Mouse (Mus musculus) embryonic facial prominence, embryonic 15.5 days (tissue): Measurements from ENCODE around the gene Mylpf. TPM values are rescaled to one million over a fixed set of nuclear protein-coding genes. Genes with fewer than 3 reads are reported as not detected.

Experiments
- ATAC-seq: fragments of 200-750 bp; cut with Nextera tagmentation; 2 replicates; pipeline ENCODE4 v1.8.0; 2017; ENCODE audit warnings: low read depth, moderate TSS enrichment; ENCODE audit not compliant: insufficient number of reproducible peaks, low FRiP score, low TSS enrichment
- H3K27ac ChIP-seq: fragments of 300-500 bp; sonication (generic); replicated peaks from 2 replicates; pipeline ENCODE4 v1.5.1; 2015; ENCODE audit warnings: mild to moderate bottlenecking, inconsistent platforms
- H3K27me3 ChIP-seq: fragments of 300-500 bp; sonication (generic); 2 replicates; pipeline ENCODE4 v1.6.1; 2015; ENCODE audit warnings: inconsistent platforms
- H3K36me3 ChIP-seq: fragments of 300-500 bp; sonication (generic); 2 replicates; pipeline ENCODE4 v1.6.1; 2015; ENCODE audit warnings: mild to moderate bottlenecking, inconsistent platforms
- H3K4me1 ChIP-seq: fragments of 300-500 bp; sonication (generic); 2 replicates; pipeline ENCODE4 v1.6.1; 2015; ENCODE audit warnings: inconsistent platforms
- H3K4me2 ChIP-seq: fragments of 300-500 bp; sonication (generic); replicated peaks from 2 replicates; pipeline ENCODE4 v1.6.1; 2015; ENCODE audit warnings: mild to moderate bottlenecking, inconsistent platforms
- H3K4me3 ChIP-seq: fragments of 300-500 bp; sonication (generic); replicated peaks from 2 replicates; pipeline ENCODE4 v1.5.1; 2015; ENCODE audit warnings: mild to moderate bottlenecking, inconsistent platforms
- H3K9ac ChIP-seq: fragments of 300-500 bp; sonication (generic); 2 replicates; pipeline ENCODE4 v1.6.1; 2015; ENCODE audit warnings: inconsistent platforms
- H3K9me3 ChIP-seq: fragments of 300-500 bp; sonication (generic); replicated peaks from 2 replicates; pipeline ENCODE4 v1.6.1; 2016; ENCODE audit warnings: inconsistent platforms
- WGBS: fragments of 180-500 bp; shearing (Covaris S2); methylation state at CpG from one replicate; pipeline ENCODE4 v1.1.7; 2015; 5-methylcytosine and 5-hydroxymethylcytosine counted together
- polyA plus RNA-seq: library from polyadenylated mRNA; unstranded; fragments of >200 nt; fragmentation: Nextera tagmentation; extraction: Ambion mirVana; gene quantifications from 2 replicates; pipeline ENCODE4 v1.2.1, GENCODE M21; 2015

The Mylpf gene
- polyA plus RNA-seq, 1 experiment from 2014 or later: 585 TPM

DNA sequence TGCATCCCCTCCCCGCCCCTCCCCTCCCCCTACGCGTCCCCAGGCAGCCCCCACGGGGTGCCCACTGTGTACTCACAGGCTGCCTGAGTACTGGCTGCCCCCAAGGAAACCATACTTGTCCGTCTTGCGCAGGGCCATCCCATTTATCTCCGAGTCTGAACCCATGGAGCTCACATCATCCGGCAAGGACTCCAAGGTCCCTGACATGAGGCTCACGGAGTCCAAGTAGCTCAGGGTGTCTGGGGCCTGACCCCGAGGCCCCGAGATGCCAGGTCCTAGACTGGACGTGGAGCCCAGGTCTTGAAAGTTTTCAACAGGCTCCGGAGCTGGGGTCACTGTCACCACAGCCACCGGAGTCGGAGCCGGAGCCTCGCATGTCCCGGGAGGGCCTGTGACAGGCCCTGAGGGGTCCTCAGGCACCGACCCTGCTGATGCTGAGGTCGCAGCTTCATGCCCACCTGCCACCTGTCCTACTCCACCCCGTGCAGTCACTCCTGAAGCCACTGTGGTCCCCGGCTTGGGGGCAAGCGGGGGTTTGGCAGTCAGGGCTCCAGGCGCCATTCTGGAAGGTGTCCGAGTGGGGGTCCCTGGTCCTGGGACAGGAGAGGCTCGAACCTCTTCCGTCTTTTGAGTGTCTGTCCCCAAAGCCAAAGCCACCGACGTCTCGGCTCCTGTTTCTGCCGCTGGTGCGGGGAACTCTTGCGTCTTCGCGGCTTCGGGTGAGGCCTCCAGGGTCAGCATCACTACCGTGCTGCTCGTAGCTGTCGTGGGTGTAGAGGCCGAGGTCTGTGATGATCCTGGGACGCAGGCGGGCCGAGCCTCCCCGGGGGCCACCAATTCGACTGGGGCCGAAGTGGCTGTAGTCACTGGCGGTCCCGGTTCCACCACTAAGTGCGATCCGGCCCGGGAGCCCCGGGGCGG lies 1.1 kb upstream of the Mylpf start:
- Histone ChIP-seq H3K36me3 (peaks cover 25% of the 10 kb centered on the region), H3K27ac (peak overlapping the region; percentile 90), H3K27me3 (no peaks in the 10 kb centered on the region), H3K4me1 (peaks cover 25% of the 10 kb centered on the region), H3K9me3 (no peaks in the 10 kb centered on the region), H3K4me3 (peak overlapping the region; percentile 92), H3K4me2 (peak overlapping the region; percentile 88), H3K9ac (peak overlapping the region; percentile 97)
- no peak for ATAC-seq
- WGBS: under 1% methylated on average over 52 of the region's 53 CpGs

DNA sequence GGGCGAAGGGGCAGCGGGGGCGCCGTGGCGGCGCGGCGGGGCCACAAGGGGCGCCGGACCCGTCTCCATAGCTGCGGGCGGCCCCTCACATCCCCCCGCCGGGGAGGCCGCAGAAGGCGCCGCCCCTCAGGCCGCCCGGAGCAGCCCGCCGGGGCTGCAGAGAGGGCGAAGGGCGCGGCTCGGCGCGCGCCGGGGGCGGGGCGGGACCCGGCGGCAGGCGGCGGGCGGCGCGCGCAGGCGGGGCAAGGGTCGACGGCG lies 466 bp upstream of the Mylpf start, which contains the start of gene Tbc1d10b:
Gene Tbc1d10b, minus strand, starts transcription at position 174 of the 258 bp plus-strand sequence.
- H3K4me1 ChIP-seq: peaks cover 25% of the 10 kb centered on the region
- WGBS: under 1% methylated on average over 25 of the region's 44 CpGs
- peak within 1 kb of the TSS; percentile 92 for H3K4me3 ChIP-seq
- ATAC-seq: no peak; the same call in 1 of the 2 replicates
- peak within 1 kb of the TSS; percentile 91 for H3K27ac ChIP-seq
- H3K4me2 ChIP-seq: peak within 1 kb of the TSS; percentile 88
- H3K9ac ChIP-seq: peak within 1 kb of the TSS; percentile 97
- H3K36me3 ChIP-seq: peaks cover 19% of the 10 kb centered on the region
- H3K9me3 ChIP-seq: no peaks in the 10 kb centered on the region
- H3K27me3 ChIP-seq: no peaks in the 10 kb centered on the region

DNA sequence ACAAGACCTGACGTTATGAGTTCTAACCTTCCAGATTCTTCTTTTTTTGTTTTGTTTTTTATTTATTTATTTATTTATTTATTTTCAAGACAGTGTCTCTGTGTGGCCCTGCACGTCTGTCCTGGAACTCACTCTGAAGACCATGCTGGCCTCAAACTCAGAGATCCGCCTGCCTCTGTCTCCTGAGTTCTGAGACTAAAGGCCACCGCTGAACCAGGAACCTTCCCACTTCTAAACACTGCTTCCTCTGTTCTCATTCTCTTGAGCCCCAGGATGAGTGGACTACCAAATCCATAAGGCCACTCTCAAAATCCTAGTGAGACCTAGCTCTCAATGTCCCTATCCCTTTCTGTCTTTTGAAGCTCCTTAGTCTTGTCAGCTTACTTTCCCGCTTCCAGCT lies 1.2 kb downstream of the Mylpf start:
- H3K4me1 ChIP-seq: peaks cover 36% of the 10 kb centered on the region
- H3K27me3 ChIP-seq: no peaks in the 10 kb centered on the region
- 78% methylated on average over 5 of the region's 5 CpGs for WGBS
- H3K27ac ChIP-seq: peak overlapping the region; percentile 91
- no peak overlapping the region for H3K9ac ChIP-seq
- peak overlapping the region; percentile 92; the same call in 1 of the 2 replicates for H3K4me3 ChIP-seq
- peak overlapping the region; percentile 76 for H3K4me2 ChIP-seq
- no peak for ATAC-seq
- no peaks in the 10 kb centered on the region for H3K9me3 ChIP-seq
- H3K36me3 ChIP-seq: peaks cover 6% of the 10 kb centered on the region; the same call in 1 of the 2 replicates

DNA sequence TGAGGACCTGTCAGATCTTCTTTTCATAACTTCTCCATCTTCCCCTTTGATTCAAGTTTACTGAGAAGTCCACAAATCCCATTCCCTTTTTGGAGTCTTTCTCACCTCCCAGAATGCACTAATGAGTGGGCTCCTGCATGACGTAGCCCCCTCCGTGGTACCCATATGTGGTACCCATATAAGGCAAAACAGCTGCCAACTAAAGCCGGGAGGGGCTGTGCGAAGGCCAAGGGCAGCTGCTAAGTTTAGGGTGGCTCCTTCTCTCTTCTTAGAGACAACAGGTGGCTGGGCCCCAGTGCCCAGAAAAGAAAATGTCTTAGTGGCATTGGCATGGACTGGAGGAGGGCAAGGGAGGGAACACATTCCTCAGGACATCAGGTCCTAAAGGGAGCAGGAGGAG lies 1.6 kb downstream of the Mylpf start:
- Histone ChIP-seq H3K36me3 (peaks cover 2% of the 10 kb centered on the region; the same call in 1 of the 2 replicates), H3K4me2 (no peak overlapping the region), H3K27ac (peak overlapping the region; percentile 91; the same call in 1 of the 2 replicates), H3K9ac (no peak overlapping the region), H3K4me1 (peaks cover 36% of the 10 kb centered on the region), H3K4me3 (no peak overlapping the region), H3K27me3 (no peaks in the 10 kb centered on the region), H3K9me3 (no peaks in the 10 kb centered on the region)
- no peak for ATAC-seq
- 77% methylated on average over 4 of the region's 4 CpGs for WGBS

DNA sequence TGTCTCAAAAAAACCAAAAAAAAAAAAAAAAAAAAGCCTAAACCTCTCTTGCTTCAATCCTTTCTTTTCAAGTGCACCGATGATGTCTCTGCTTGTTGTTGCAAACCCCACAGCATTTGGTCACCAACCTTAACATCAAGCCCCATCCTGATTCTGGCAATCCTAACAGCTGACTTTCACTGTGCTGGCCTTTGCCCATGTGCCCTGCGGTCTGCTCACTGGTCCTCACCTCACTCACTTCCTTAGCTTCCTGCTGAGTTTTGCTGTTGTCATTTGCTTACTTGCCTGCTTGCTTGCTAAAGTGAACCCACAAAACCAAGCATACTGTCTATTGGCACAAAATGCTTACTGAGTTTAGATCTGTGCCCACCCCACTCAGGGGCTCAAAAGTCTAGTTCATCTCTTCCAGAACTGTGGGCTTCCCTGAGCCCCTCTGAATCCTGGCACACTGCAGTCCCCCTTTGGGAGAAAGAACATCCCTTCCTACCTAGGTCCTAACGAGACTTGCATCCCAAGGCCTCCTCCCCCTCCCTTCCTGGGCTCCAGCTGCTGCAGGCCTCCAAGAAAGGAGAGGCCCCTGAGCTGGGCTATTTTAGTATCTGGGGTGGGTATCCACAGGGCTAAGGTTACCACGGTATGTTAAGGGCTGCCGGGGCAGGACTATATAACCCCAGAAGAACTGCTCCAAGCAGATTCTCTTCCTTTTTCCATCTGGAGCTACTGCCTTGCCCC lies 2.5 kb downstream of the Mylpf start:
- Histone ChIP-seq H3K4me3 (no peak overlapping the region), H3K9ac (no peak overlapping the region), H3K4me2 (no peak overlapping the region), H3K27me3 (no peaks in the 10 kb centered on the region), H3K9me3 (no peaks in the 10 kb centered on the region), H3K36me3 (no peaks in the 10 kb centered on the region), H3K27ac (peak overlapping the region; percentile 58; the same call in 1 of the 2 replicates), H3K4me1 (peaks cover 35% of the 10 kb centered on the region)
- WGBS: 59% methylated on average over 5 of the region's 5 CpGs
- ATAC-seq: no peak

DNA sequence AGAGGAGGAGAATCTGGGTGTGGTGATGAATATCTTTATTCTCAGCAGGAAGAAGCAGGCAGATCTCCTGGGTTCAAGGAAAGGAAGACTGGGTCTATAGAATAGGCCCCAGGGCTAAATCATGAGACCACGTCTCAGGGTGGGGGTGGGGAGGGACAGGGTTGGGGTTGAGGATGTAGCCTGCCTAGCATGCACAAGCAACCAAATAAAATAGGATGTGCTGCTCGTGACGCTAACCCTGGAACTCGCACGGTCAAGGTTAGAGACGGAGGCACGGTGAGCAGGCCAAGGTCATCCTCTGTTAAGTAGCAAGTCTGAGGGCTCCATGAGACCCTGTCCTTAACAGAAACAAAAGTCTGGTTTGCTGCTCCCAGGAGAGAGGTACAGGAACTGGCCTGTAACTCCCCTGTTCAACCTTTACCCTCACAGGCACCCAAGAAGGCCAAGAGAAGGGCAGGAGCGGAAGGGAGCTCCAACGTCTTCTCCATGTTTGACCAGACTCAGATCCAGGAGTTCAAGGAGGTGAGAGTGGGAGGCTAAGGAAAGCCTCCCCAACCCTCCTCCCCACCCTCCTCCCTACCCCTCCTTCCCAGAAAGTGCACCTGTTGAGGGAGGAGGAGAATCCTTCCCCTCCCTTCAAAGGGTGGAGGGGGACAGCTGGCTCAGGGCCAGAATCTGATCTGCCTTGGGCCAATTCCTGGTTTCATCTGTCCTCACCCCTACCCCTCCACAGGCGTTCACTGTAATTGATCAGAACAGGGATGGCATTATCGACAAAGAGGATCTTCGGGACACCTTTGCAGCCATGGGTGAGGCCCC lies 4.0 kb downstream of the Mylpf start:
- Histone ChIP-seq H3K36me3 (no peaks in the 10 kb centered on the region), H3K4me2 (no peak overlapping the region), H3K4me3 (peak overlapping the region; percentile 7; the same call in 1 of the 2 replicates), H3K9me3 (no peaks in the 10 kb centered on the region), H3K27me3 (no peaks in the 10 kb centered on the region), H3K27ac (no peak overlapping the region), H3K9ac (no peak overlapping the region), H3K4me1 (peaks cover 25% of the 10 kb centered on the region; the same call in 1 of the 2 replicates)
- 83% methylated on average over 12 of the region's 12 CpGs for WGBS
- no peak for ATAC-seq

DNA sequence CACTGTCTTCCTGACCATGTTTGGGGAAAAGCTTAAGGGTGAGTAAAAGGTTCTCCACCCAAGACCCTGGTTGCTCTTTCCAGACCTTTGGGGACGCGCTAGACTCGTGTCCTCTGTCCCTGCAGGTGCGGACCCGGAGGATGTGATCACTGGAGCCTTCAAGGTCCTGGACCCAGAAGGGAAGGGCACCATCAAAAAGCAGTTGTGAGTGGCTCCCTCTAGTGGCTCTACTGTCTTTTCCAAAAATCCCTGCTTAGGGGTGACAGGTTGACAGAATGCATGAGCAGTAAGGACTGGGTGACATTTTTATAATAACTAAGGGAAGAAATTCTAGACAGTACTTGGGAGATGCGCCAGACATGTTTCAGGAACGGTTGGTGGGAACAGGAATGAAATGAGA lies 4.8 kb downstream of the Mylpf start:
- peak overlapping the region; percentile 7; the same call in 1 of the 2 replicates for H3K4me3 ChIP-seq
- ATAC-seq: no peak
- H3K9me3 ChIP-seq: no peaks in the 10 kb centered on the region
- H3K27ac ChIP-seq: no peak overlapping the region
- H3K27me3 ChIP-seq: no peaks in the 10 kb centered on the region
- H3K9ac ChIP-seq: no peak overlapping the region
- H3K4me2 ChIP-seq: no peak overlapping the region; the same call in 1 of the 2 replicates
- H3K4me1 ChIP-seq: peaks cover 25% of the 10 kb centered on the region; the same call in 1 of the 2 replicates
- no peaks in the 10 kb centered on the region for H3K36me3 ChIP-seq
- WGBS: 42% methylated on average over 7 of the region's 7 CpGs

DNA sequence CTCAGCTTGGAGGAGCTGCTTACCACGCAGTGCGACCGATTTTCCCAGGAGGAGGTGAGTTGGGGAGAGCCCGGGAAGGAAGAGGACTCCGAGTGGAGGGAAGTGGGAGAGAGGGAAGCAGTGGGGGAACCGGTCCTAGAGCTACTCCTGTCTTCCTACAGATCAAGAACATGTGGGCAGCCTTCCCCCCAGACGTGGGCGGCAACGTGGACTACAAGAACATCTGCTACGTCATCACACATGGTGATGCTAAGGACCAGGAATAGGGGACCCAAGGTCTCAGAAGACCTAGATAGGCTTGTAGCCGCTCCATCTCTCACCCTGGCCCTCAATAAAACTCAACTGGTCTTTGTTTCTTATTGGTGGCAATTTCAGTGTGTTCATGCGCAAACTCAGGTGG lies 5.2 kb downstream of the Mylpf start:
- Histone ChIP-seq H3K4me3 (peak overlapping the region; percentile 41), H3K4me1 (peaks cover 25% of the 10 kb centered on the region; the same call in 1 of the 2 replicates), H3K4me2 (peak overlapping the region; percentile 64), H3K27me3 (no peaks in the 10 kb centered on the region), H3K27ac (0 out of 2 replicates have a peak overlapping the region, but pooled peaks have one; percentile 18), H3K9me3 (no peaks in the 10 kb centered on the region), H3K9ac (no peak overlapping the region), H3K36me3 (no peaks in the 10 kb centered on the region)
- WGBS: 44% methylated on average over 12 of the region's 12 CpGs
- no peak for ATAC-seq

DNA sequence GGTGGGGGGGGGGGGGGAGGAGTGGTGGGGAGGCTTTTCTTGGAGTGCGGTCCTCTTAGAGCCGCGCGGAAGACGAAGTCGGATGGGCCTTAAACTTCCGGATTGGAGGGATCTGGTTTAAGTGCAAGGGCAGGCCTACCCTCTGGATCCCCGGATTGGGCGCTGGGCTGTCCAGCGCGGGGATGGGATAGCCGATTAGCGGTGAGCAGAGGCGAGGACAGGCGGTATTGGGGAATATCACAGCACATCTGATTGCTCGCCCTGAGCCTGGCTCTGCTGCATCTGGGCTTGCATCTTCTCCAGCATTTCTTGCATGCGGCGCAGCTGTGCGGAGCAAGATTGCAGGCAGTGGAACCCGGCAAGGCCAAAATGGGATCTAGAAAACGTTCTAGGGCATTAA lies 5.8 kb downstream of the Mylpf start:
- H3K36me3 ChIP-seq: no peaks in the 10 kb centered on the region
- no peaks in the 10 kb centered on the region for H3K27me3 ChIP-seq
- WGBS: 36% methylated on average over 21 of the region's 21 CpGs
- H3K4me3 ChIP-seq: peak overlapping the region; percentile 41
- H3K9ac ChIP-seq: 0 out of 2 replicates have a peak overlapping the region, but pooled peaks have one; percentile 12
- H3K9me3 ChIP-seq: no peaks in the 10 kb centered on the region
- peak overlapping the region; percentile 18 for H3K27ac ChIP-seq
- peak overlapping the region; percentile 64 for H3K4me2 ChIP-seq
- no peak for ATAC-seq
- peaks cover 21% of the 10 kb centered on the region; the same call in 1 of the 2 replicates for H3K4me1 ChIP-seq

DNA sequence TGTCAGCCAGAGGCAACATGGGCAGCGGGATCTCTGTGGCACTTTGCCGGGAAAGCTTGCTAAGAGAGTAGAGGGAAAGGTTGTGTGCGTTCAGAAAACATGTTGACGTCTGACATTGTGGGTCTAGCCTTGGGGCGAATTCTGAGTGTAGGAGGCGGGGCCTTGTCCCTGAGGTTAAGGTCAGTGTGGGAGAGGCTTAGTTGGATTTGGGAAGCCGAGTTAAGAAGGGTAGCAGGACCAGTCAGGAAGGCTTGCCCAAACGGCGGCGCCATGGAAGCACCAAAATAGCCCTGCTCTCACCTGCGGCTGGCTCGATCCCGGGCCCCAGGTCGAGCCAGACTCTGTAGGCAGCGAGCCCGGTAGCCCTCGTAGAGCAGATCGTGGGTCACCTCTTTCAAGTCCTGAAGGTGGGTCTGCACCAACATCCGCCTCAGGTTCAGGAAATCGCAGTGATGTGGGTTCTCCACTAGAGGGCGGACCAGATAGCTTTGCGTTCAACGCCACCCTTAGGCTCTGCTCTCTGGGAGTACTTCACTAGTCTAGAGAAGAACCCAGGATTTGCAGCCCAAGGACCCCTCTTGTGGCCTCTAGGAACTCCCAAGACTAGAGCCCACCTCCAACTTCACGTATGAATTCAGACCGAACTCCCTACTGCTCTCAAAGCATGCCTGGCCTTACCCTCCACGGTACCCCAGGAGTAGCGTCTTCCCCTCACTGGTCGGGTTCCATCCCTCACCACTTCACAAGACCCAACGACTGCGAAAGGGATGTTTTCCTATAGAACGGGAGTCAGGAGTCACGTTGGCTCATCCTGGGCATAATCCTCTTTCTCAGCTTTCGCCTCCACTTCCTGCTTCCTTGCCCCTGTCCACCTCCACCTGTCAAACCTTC lies 6.5 kb downstream of the Mylpf start:
- Histone ChIP-seq H3K4me1 (peaks cover 19% of the 10 kb centered on the region; the same call in 1 of the 2 replicates), H3K4me2 (peak overlapping the region; percentile 64), H3K4me3 (peak overlapping the region; percentile 41), H3K27ac (peak overlapping the region; percentile 18), H3K9me3 (no peaks in the 10 kb centered on the region), H3K27me3 (no peaks in the 10 kb centered on the region), H3K9ac (peak overlapping the region; percentile 42), H3K36me3 (no peaks in the 10 kb centered on the region)
- WGBS: 21% methylated on average over 33 of the region's 33 CpGs
- no peak for ATAC-seq
